Mouse (Mus musculus) bone marrow, adult 2 months (tissue): ENCODE measurements at regions not wholly inside any gene's neighbourhood (a gene's known extent, or its start where the extent isn't known, plus 50 kb on each side); places are given as distances from the start of the nearest gene placed in this dataset.

Experiments
- H3K27ac ChIP-seq: fragments of 200-500 bp; 2 replicates; pipeline ENCODE4 v1.5.1; 2012; ENCODE audit warnings: low read depth, mild to moderate bottlenecking, control low read depth, inconsistent platforms, low read length; ENCODE audit not compliant: control insufficient read depth, poor library complexity, insufficient read depth
- H3K4me1 ChIP-seq: fragments of 200-500 bp; 2 replicates; pipeline ENCODE4 v1.6.1; 2011; ENCODE audit warnings: low read length; ENCODE audit not compliant: control insufficient read depth, insufficient read depth
- H3K4me3 ChIP-seq: fragments of 200-500 bp; replicated peaks from 2 replicates; pipeline ENCODE3; 2011; ENCODE audit warnings: mild to moderate bottlenecking, low read depth, low read length, control low read depth; ENCODE audit not compliant: control insufficient read depth
- CTCF ChIP-seq: fragments of 200-500 bp; IDR thresholded peaks from 2 replicates; pipeline ENCODE4 v1.5.1; 2011; ENCODE audit warnings: low read length, control low read depth; ENCODE audit not compliant: control insufficient read depth, insufficient read depth
- POLR2A ChIP-seq: fragments of 200-500 bp; IDR thresholded peaks from 2 replicates; pipeline ENCODE4 v1.6.1; 2011; ENCODE audit warnings: low read depth, mild to moderate bottlenecking, control low read depth, low read length, borderline replicate concordance; ENCODE audit not compliant: control insufficient read depth
- WGBS: fragments of 180-500 bp; shearing (Covaris S2); methylation state at CpG from one replicate; pipeline ENCODE4 v1.1.7; 2018; 5-methylcytosine and 5-hydroxymethylcytosine counted together

GRCm38 (mm10) chr5:101120509-101121201 lies 275.1 kb downstream of the Gpat3 start:
- Histone ChIP-seq H3K27ac (no peak overlapping the region), H3K4me1 (no peaks in the 10 kb centered on the region), H3K4me3 (no peak overlapping the region)
- TF ChIP-seq CTCF: no peak
- WGBS: 56% methylated on average over 5 of the region's 5 CpGs

GRCm38 (mm10) chr5:101112151-101112769 lies 266.7 kb downstream of the Gpat3 start:
- no peak for TF ChIP-seq POLR2A
- TF ChIP-seq CTCF: no peak
- Histone ChIP-seq H3K4me1 (no peaks in the 10 kb centered on the region), H3K27ac (no peak overlapping the region), H3K4me3 (no peak overlapping the region)
- 59% methylated on average over 7 of the region's 7 CpGs for WGBS

- TF ChIP-seq POLR2A (no peak), CTCF (no peak)
- Histone ChIP-seq H3K27ac (no peak overlapping the region), H3K4me1 (no peaks in the 10 kb centered on the region), H3K4me3 (no peak overlapping the region)
- WGBS: 78% methylated on average over 4 of the region's 4 CpGs
Observed at GRCm38 (mm10) chr5:101111619-101112018, 266.1 kb downstream of the Gpat3 start.

GRCm38 (mm10) chr5:101100975-101101699 lies 255.6 kb downstream of the Gpat3 start:
- Histone ChIP-seq H3K4me1 (no peaks in the 10 kb centered on the region), H3K4me3 (no peak overlapping the region), H3K27ac (no peak overlapping the region)
- WGBS: 51% methylated on average over 11 of the region's 11 CpGs
- TF ChIP-seq POLR2A (no peak), CTCF (no peak)

- TF ChIP-seq POLR2A (no peak), CTCF (no peak)
- H3K4me1 ChIP-seq: no peaks in the 10 kb centered on the region
- WGBS: 81% methylated on average over 21 of the region's 21 CpGs
Observed at GRCm38 (mm10) chr5:101091027-101091598, 245.6 kb downstream of the Gpat3 start.

GRCm38 (mm10) chr5:101090415-101091026 lies 245.0 kb downstream of the Gpat3 start:
- no peak for TF ChIP-seq POLR2A
- TF ChIP-seq CTCF: no peak
- Histone ChIP-seq H3K27ac (no peak overlapping the region), H3K4me3 (no peak overlapping the region), H3K4me1 (no peaks in the 10 kb centered on the region)
- 81% methylated on average over 7 of the region's 7 CpGs for WGBS

More at GRCm38 (mm10) chr5:101091027-101091598, 245.6 kb downstream of the Gpat3 start:
- no peak overlapping the region for H3K4me3 ChIP-seq
- no peak overlapping the region for H3K27ac ChIP-seq

- H3K4me1 ChIP-seq: no peaks in the 10 kb centered on the region
- H3K4me3 ChIP-seq: no peak overlapping the region
- TF ChIP-seq CTCF (no peak), POLR2A (no peak)
- no peak overlapping the region for H3K27ac ChIP-seq
- 77% methylated on average over 3 of the region's 3 CpGs for WGBS
Observed at GRCm38 (mm10) chr5:101085199-101085598, 239.7 kb downstream of the Gpat3 start.

GRCm38 (mm10) chr5:101082611-101083010 lies 237.1 kb downstream of the Gpat3 start:
- TF ChIP-seq POLR2A (no peak), CTCF (no peak)
- 80% methylated on average over 20 of the region's 20 CpGs for WGBS
- H3K4me1 ChIP-seq: no peaks in the 10 kb centered on the region
- no peak overlapping the region for H3K27ac ChIP-seq
- H3K4me3 ChIP-seq: no peak overlapping the region
